Mouse (Mus musculus) olfactory bulb, adult 2 months (tissue): ENCODE measurements around the gene Aip. TPM values are rescaled to one million over a fixed set of nuclear protein-coding genes. Genes with fewer than 3 reads are reported as not detected.

Source experiments
- H3K27ac ChIP-seq: fragments of 200-500 bp; 2 replicates; pipeline ENCODE4 v1.5.1; 2012; ENCODE audit warnings: low read depth, low read length; ENCODE audit not compliant: insufficient read depth
- H3K4me1 ChIP-seq: fragments of 200-500 bp; 2 replicates; pipeline ENCODE4 v1.6.1; 2012; ENCODE audit warnings: low read length; ENCODE audit not compliant: control insufficient read depth, insufficient read depth
- H3K4me3 ChIP-seq: fragments of 200-500 bp; 2 replicates; pipeline ENCODE4 v1.5.1; 2012; ENCODE audit warnings: mild to moderate bottlenecking, low read depth, low read length, moderate library complexity; ENCODE audit not compliant: insufficient read depth
- CTCF ChIP-seq: fragments of 200-500 bp; IDR thresholded peaks from 2 replicates; pipeline ENCODE4 v1.5.1; 2012; ENCODE audit warnings: low read depth, mild to moderate bottlenecking, low read length, moderate library complexity; ENCODE audit not compliant: insufficient read depth
- POLR2A ChIP-seq: fragments of 200-500 bp; IDR thresholded peaks from 2 replicates; pipeline ENCODE4 v1.6.1; 2012; ENCODE audit warnings: mild to moderate bottlenecking, low read depth, low read length, moderate library complexity; ENCODE audit not compliant: insufficient read depth
- WGBS: fragments of 180-500 bp; shearing (Covaris S2); methylation state at CpG from one replicate; pipeline ENCODE4 v1.1.7; 2018; 5-methylcytosine and 5-hydroxymethylcytosine counted together
- polyA plus RNA-seq: library from polyadenylated mRNA; stranded (reverse); fragments of >200 nt; gene quantifications from 2 replicates; pipeline ENCODE4 v1.2.4, GENCODE M21; 2012; ENCODE audit warnings: low replicate concordance; ENCODE audit not compliant: missing spikeins, insufficient read depth, insufficient read length

The Aip gene
- polyA plus RNA-seq, 1 experiment = not detected

DNA sequence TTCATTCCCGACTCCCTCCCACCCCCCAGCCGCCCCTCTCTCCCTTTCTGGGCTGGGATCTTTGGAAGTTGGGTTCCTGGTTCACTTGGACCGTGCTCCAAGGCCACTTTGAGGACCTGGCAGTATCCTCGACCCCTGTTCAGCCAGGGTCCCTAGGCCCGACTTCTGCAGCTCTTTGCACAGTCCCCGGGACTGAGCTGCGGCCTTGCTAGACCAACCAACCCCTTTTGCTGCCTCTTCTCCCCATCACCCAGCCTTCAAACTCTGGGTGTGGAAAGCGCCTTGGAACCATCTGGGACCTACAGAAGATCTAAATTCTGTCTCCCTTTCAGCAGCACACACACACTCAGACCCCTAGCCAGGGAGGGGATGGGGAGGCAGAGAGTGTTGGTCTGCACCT lies 23.2 kb upstream of the Aip start:
- Histone ChIP-seq H3K4me1 (peaks cover 32% of the 10 kb centered on the region), H3K4me3 (peak overlapping the region; percentile 66), H3K27ac (no peak overlapping the region; the same call in 1 of the 2 replicates)
- no peak for TF ChIP-seq POLR2A
- TF ChIP-seq CTCF = no peak
- under 1% methylated on average over 8 of the region's 8 CpGs for WGBS

DNA sequence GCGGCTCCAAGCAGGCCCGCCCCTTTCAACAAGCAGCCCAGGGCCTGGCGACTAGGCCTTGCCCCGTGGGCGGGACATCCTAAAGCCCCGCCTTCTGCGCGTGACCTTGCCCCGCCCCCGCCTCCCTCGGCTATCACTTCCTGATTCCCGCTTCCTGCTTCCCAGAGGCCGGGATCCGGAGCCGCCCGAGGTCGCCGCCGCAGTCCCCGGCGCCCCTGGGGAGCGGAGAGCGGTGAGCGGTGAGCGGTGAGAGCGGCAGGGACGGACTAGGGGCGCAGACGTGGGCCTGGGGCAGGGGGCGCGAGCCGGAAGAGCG lies 22.8 kb upstream of the Aip start, which contains the start of gene Coro1b:
Gene Coro1b (plus strand): TSS at position 129 of the 316 bp plus-strand sequence.
- H3K4me1 ChIP-seq = peaks cover 32% of the 10 kb centered on the region
- peak within 1 kb of the TSS; percentile 66 for H3K4me3 ChIP-seq
- TF ChIP-seq POLR2A (peak; percentile 80), CTCF (no peak)
- WGBS = under 1% methylated on average over 32 of the region's 33 CpGs
- peak within 1 kb of the TSS; percentile 54 for H3K27ac ChIP-seq

- TF ChIP-seq CTCF (no peak), POLR2A (no peak)
- peak overlapping the region; percentile 54 for H3K27ac ChIP-seq
- peaks cover 32% of the 10 kb centered on the region for H3K4me1 ChIP-seq
- WGBS = 39% methylated on average over 9 of the region's 9 CpGs
- peak overlapping the region; percentile 66 for H3K4me3 ChIP-seq
These were observed 22.3 kb upstream of the Aip start for GRCm38 (mm10) chr19:4147782-4148490.

GRCm38 (mm10) chr19:4147022-4147405 lies 21.4 kb upstream of the Aip start:
- no peak for TF ChIP-seq CTCF
- no peak for TF ChIP-seq POLR2A
- 32% methylated on average over 3 of the region's 3 CpGs for WGBS
- H3K4me1 ChIP-seq = peaks cover 32% of the 10 kb centered on the region
- H3K4me3 ChIP-seq = no peak overlapping the region
- H3K27ac ChIP-seq = no peak overlapping the region

DNA sequence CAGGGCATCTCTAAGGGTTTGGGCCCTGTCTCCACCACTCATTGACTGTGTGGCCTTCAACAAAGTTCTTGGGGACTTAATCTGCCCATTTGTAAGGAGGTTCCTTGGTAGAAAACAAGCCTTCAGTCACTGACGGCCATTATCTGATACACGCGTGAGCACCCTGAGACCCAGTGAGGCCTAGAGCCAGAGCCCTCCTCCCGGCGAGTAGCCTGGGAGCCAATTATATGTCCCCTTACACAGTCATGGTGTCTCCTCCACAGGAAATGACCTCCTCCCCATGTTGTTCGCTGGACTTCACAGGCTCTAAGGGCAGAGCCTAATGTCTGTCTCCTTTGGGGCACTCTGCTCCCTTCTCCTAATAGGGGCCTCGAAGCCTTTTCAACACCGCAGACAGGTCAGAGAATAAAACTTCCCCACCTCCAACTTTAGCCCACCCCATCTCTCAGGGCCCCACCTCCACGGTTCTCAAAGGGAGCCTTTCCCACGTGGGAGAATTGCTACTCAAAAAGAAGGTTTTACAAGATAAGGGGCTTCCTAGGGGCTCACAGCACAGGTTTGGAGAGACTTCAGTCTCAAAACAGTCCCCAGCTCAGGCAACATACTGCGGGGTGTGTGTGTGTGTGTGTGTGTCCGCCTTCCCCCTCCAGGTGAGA lies 20.8 kb upstream of the Aip start:
- TF ChIP-seq CTCF (no peak), POLR2A (no peak)
- 58% methylated on average over 12 of the region's 12 CpGs for WGBS
- no peak overlapping the region for H3K27ac ChIP-seq

DNA sequence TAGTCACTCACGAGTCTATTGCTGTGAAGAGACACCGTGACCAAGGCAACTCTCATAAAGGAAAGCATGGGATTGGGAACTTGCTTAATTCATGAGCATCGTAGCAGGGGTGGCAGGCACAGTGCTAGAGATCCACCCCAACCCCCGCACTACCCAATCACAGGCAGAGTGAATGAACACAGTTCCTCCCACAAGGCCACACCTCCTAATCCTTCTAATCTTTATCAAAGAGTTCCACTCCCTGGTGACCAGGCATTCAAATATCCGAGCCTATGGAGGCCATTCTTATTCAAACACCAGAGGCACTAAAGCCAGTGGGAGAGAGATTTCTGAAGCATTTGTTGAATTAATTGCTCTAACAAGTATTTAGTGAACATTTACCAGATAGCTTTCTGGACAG lies 20.3 kb upstream of the Aip start:
- 81% methylated on average over 5 of the region's 5 CpGs for WGBS
- H3K27ac ChIP-seq = no peak overlapping the region
- no peak overlapping the region for H3K4me3 ChIP-seq
- peaks cover 32% of the 10 kb centered on the region for H3K4me1 ChIP-seq
- TF ChIP-seq POLR2A = no peak
- no peak for TF ChIP-seq CTCF

More for the DNA sequence above, 20.8 kb upstream of the Aip start:
- Histone ChIP-seq H3K4me3 (no peak overlapping the region), H3K4me1 (peaks cover 32% of the 10 kb centered on the region)

GRCm38 (mm10) chr19:4144550-4145498 lies 19.2 kb upstream of the Aip start:
- no peak overlapping the region for H3K27ac ChIP-seq
- WGBS = 77% methylated on average over 16 of the region's 16 CpGs
- TF ChIP-seq CTCF = no peak
- no peak for TF ChIP-seq POLR2A
- H3K4me1 ChIP-seq = peaks cover 21% of the 10 kb centered on the region
- no peak overlapping the region for H3K4me3 ChIP-seq

DNA sequence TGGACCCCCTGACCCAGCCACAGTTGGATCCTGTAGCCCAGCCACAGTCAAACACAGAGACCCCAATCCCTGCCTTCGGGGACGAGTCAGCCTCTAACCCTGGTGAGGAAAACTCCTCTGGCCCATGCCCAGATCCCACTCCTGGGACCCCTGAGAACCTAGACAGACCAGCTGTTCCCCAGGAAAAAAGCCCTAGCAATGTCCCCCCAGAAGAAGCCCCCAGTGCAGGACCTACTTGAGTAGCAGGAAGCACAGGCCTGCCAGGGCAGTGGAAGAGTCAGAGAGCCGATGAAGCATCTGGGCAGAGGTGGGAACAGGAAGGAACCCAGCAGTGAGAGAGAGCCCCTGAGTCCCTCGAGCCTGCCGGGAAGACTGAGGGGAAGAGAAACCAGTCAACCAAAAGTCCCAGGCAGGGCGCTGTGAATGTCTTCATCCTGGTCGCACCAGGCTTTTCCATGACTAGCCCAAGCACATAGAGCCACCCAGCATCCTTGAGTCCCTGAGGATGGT lies 18.2 kb upstream of the Aip start, which contains the start of gene Cabp4:
Gene Cabp4 (minus strand): TSS at position 275 of the 510 bp plus-strand sequence.
- H3K4me3 ChIP-seq = no peak within 1 kb of the TSS
- H3K4me1 ChIP-seq = peaks cover 11% of the 10 kb centered on the region; the same call in 1 of the 2 replicates
- WGBS = 82% methylated on average over 7 of the region's 7 CpGs
- TF ChIP-seq CTCF (no peak), POLR2A (no peak)
- no peak within 1 kb of the TSS for H3K27ac ChIP-seq
